Mouse (Mus musculus) lung, embryonic 15.5 days (tissue): ENCODE data around the gene Noa1. TPM values are rescaled to one million over a fixed set of nuclear protein-coding genes. Genes with fewer than 3 reads are reported as not detected.

Experiments
- ATAC-seq: fragments of 200-750 bp; cut with Nextera tagmentation; 2 replicates; pipeline ENCODE4 v1.8.0; 2017; ENCODE audit warnings: moderate number of reproducible peaks, borderline replicate concordance; ENCODE audit not compliant: low FRiP score, low TSS enrichment; ENCODE audit errors: extremely low read depth
- H3K27ac ChIP-seq: fragments of 300-500 bp; sonication (generic); 2 replicates; pipeline ENCODE4 v1.5.1; 2015; ENCODE audit warnings: moderate library complexity, mild to moderate bottlenecking, inconsistent platforms
- H3K27me3 ChIP-seq: fragments of 300-500 bp; sonication (generic); 2 replicates; pipeline ENCODE4 v1.6.1; 2015; ENCODE audit warnings: inconsistent platforms
- H3K36me3 ChIP-seq: fragments of 300-500 bp; sonication (generic); 2 replicates; pipeline ENCODE4 v1.6.1; 2015; ENCODE audit warnings: inconsistent platforms
- H3K4me1 ChIP-seq: fragments of 300-500 bp; sonication (generic); 2 replicates; pipeline ENCODE4 v1.6.1; 2015; ENCODE audit warnings: inconsistent platforms
- H3K4me2 ChIP-seq: fragments of 300-500 bp; sonication (generic); 2 replicates; pipeline ENCODE4 v1.6.1; 2015; ENCODE audit warnings: inconsistent platforms, mild to moderate bottlenecking, moderate library complexity
- H3K4me3 ChIP-seq: fragments of 300-500 bp; sonication (generic); 2 replicates; pipeline ENCODE4 v1.5.1; 2015; ENCODE audit warnings: mild to moderate bottlenecking, inconsistent platforms
- H3K9ac ChIP-seq: fragments of 300-500 bp; sonication (generic); 2 replicates; pipeline ENCODE4 v1.6.1; 2015; ENCODE audit warnings: inconsistent platforms
- H3K9me3 ChIP-seq: fragments of 300-500 bp; sonication (generic); 2 replicates; pipeline ENCODE4 v1.6.1; 2016; ENCODE audit warnings: inconsistent platforms
- WGBS: fragments of 180-500 bp; shearing (Covaris S2); methylation state at CpG from one replicate; pipeline ENCODE4 v1.1.7; 2015; 5-methylcytosine and 5-hydroxymethylcytosine counted together
- polyA plus RNA-seq: library from polyadenylated mRNA; unstranded; fragments of >200 nt; fragmentation: Nextera tagmentation; extraction: Ambion mirVana; gene quantifications from 2 replicates; pipeline ENCODE4 v1.2.1, GENCODE M21; 2015

The Noa1 gene
- 28.4 and 29.4 TPM in 2 replicates for polyA plus RNA-seq

DNA sequence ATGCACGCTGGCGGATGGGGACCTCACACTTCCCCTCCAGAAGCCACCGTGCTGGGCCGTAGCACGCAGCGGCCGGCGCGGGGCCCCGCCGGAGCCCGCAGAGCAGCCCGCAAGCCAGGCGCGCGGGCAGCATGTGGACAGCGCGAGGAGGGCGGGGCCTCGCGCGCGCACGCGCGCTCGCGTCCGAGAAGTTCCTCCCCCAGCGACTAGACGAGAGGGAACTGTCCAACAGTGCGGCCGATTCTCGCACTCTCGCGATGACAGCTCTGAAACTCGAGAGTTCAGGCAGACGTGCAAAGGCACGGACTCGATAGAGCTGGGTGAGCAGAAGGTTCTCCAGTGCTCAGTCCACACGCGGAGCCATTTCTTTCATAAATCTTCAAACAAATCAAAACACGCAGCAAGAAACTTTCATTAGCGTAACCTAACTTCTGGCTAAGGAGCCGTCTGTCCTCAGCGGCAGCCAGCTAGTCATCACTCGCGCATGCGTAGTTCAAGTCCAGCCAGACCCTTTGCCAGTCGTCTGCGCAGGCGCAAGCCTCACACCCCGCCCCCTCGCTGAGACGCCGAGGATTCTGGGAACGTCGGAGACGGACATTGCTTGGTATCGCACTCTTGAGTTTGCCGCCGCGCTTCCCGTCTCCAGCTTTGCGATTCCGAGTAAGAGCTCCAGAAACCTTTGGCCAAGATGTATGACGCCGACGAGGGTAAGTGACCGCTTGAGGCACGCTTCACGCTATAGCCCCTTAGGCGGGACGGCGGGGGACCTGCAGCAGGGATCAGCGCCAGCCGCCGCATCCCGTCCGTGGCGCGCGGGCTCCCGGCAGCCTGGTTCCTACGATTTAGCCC lies at the start of gene Noa1, which contains the start of gene Polr2b:
TSS of gene Noa1 (minus strand) at position 161 of the 849 bp plus-strand sequence.
TSS of gene Polr2b (plus strand) at position 224 of the 849 bp plus-strand sequence.
- Histone ChIP-seq H3K4me1 (peaks cover 26% of the 10 kb centered on the region), H3K4me3 (peak within 1 kb of the TSS; percentile 67), H3K9me3 (no peaks in the 10 kb centered on the region), H3K27ac (peak within 1 kb of the TSS; percentile 93), H3K4me2 (peak within 1 kb of the TSS; percentile 91), H3K36me3 (peaks cover 32% of the 10 kb centered on the region), H3K27me3 (no peaks in the 10 kb centered on the region), H3K9ac (peak within 1 kb of the TSS; percentile 73)
- WGBS: under 1% methylated on average over 84 of the region's 85 CpGs
- ATAC-seq: peak; percentile 94

DNA sequence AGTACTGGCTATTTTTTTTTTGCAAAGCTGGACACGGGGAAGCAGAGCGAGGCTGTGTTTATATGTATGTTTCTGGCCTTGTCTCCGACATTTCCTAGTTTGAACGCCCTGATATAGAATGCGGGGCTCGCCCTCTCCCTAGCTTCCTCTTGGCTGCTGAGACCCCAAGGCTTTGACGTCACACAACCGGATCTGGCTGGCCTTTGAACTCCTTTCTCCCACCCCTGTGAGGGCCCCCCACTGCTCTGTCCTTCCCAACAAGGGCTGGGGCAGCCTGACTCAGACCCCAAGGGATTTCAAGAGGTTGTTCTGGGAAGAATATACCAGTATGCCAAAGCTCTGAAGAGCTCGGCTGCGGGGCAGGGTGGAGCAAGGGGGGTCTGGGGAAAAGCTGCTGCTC lies 48.5 kb upstream of the Noa1 start:
- Histone ChIP-seq H3K27ac (peak overlapping the region; percentile 90), H3K27me3 (no peaks in the 10 kb centered on the region), H3K36me3 (no peaks in the 10 kb centered on the region), H3K9me3 (no peaks in the 10 kb centered on the region), H3K9ac (peak overlapping the region; percentile 33), H3K4me3 (peak overlapping the region; percentile 37), H3K4me2 (peak overlapping the region; percentile 60), H3K4me1 (peaks cover 35% of the 10 kb centered on the region)
- 0% methylated on average over 10 of the region's 10 CpGs for WGBS
- peak; percentile 72 for ATAC-seq

DNA sequence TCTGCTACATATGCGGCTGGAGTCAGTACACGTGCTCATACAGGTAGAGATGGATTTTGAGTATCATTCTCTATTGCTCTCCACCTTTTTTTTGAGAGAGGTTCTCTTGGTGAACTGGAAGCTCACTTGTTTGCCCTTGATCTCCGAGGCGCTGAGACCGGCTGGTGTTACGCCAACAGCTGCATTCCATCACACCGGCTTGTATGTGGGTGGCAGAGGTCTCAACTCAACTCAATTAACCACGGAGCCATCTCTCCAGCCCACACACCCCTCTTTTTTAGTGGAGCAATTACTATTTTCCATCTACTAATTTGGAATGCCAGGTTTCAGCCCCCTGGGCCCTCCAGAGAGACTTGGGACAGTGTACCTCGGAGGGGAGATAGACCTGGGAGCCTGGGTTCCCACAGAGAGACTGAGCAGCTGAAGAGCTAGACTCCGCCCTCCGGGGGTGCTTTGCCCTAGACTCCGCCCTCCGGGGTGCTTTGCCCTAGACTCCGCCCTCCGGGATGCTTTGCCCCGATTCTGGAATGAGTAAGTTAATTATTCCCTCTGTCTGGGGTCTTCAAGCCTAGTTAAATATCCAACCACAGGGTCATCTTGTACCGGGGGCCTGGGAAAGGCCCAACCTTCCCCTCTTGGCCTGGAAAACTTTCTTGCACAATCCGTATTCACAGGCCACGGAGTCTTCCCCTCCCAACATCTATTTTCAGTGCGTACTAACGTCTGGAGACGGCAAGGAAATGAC lies 47.7 kb upstream of the Noa1 start:
- Histone ChIP-seq H3K9me3 (no peaks in the 10 kb centered on the region), H3K27me3 (no peaks in the 10 kb centered on the region), H3K4me2 (peak overlapping the region; percentile 60), H3K4me1 (peaks cover 35% of the 10 kb centered on the region), H3K36me3 (no peaks in the 10 kb centered on the region), H3K9ac (peak overlapping the region; percentile 33; the same call in 1 of the 2 replicates), H3K4me3 (peak overlapping the region; percentile 37), H3K27ac (peak overlapping the region; percentile 90)
- ATAC-seq: peak; percentile 85
- WGBS: 13% methylated on average over 22 of the region's 22 CpGs

DNA sequence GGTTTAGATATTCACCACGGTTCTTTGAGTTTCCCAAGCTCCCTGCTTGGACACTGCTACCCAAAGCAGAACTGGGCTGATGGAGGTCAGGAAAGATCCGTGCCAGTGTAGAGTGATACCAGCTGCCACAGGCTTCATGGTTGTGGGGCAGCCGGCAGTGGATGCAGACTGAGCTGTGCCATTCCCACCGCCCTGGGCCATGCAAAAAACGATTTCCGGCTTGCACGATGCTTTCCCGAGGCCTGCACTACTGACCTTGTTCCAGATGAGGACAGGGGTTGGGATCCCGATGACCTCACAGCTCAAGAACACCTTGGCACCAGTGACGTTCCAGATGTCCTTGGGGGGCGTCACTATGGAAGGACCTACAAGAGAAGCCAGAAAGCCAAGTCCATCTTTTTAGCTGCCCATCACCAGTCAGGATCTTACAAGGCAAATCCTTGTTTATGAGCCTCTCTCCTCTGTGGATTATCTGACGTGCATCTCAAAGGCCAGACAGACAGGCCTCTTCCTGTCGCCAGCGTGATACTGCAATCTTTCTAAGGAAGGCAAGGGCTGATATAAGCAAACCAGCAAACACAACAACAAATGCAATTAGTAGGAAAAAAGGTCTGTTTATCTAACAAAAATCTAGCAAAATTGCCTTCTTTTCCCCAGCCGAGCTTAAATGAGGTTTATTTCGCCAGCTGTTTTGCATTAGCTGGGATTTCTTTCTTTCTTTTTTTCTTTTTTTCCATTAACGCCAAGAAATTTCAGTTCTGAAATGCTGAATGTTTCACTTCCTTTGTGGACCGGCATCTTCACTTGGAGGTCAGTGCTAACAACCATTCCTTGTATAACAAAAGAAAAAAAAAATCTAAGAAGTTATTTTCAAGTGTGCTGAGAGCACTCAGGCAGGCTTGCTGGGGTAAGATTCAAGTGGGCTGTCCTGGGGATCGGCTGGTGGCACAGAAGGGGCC lies 45.7 kb upstream of the Noa1 start:
- Histone ChIP-seq H3K9ac (no peak overlapping the region), H3K4me2 (no peak overlapping the region)
- 58% methylated on average over 19 of the region's 19 CpGs for WGBS

DNA sequence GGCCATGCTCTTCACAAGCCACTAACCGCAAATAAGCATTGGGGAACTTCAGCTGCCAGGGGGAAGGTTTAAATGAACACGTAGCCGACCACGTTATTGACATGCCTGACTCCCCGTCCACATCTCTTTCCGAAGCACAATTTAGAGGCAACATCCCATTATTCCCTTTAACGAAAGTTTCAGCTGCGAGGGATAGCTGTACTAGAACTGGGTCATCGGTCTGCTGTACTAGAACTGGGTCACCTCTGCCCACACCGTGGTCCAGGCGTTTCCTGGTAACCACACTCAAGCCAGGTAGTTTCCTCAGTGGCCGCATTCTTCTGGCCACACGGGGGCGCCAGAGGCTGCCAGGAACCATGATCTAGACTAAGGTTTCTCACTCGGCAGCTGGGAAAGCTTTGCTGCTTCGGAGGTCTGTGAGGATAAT lies 44.5 kb upstream of the Noa1 start:
- peaks cover 7% of the 10 kb centered on the region for H3K36me3 ChIP-seq
- H3K9me3 ChIP-seq: no peaks in the 10 kb centered on the region
- peak overlapping the region; percentile 34 for H3K4me2 ChIP-seq
- H3K4me3 ChIP-seq: no peak overlapping the region
- H3K4me1 ChIP-seq: peaks cover 35% of the 10 kb centered on the region
- no peak overlapping the region for H3K9ac ChIP-seq
- ATAC-seq: peak; percentile 21; the same call in 1 of the 2 replicates
- 7% methylated on average over 16 of the region's 16 CpGs for WGBS
- H3K27me3 ChIP-seq: no peaks in the 10 kb centered on the region
- no peak overlapping the region for H3K27ac ChIP-seq

More for the DNA sequence above, 45.7 kb upstream of the Noa1 start:
- Histone ChIP-seq H3K4me1 (peaks cover 35% of the 10 kb centered on the region), H3K4me3 (no peak overlapping the region), H3K36me3 (no peaks in the 10 kb centered on the region), H3K9me3 (no peaks in the 10 kb centered on the region), H3K27ac (peak overlapping the region; percentile 29), H3K27me3 (no peaks in the 10 kb centered on the region)
- ATAC-seq: no peak

DNA sequence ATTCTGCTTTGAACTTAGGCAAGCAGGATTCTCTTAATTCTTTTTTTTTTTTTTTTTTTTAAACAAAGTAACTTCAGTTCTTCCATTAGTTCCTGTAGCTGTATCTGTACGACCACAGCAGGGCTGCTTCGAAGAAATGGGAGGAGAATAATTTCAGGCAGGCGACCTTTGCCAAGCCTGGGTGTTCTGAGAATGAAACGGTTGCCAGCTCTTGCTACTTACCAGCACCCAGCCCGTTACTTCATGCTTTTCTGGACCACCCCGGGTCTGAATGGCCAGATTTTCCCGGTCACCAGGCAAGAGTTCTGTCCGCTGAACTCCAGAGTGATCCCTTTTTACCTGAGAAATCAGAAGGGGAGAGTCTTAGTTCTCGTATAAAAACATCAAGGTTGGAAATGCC lies 41.8 kb upstream of the Noa1 start:
- H3K36me3 ChIP-seq: peaks cover 28% of the 10 kb centered on the region
- H3K9me3 ChIP-seq: no peaks in the 10 kb centered on the region
- no peak overlapping the region for H3K9ac ChIP-seq
- H3K27me3 ChIP-seq: no peaks in the 10 kb centered on the region
- ATAC-seq: no peak
- H3K4me2 ChIP-seq: no peak overlapping the region
- H3K27ac ChIP-seq: no peak overlapping the region
- no peak overlapping the region for H3K4me3 ChIP-seq
- WGBS: 67% methylated on average over 9 of the region's 9 CpGs
- peaks cover 18% of the 10 kb centered on the region for H3K4me1 ChIP-seq

DNA sequence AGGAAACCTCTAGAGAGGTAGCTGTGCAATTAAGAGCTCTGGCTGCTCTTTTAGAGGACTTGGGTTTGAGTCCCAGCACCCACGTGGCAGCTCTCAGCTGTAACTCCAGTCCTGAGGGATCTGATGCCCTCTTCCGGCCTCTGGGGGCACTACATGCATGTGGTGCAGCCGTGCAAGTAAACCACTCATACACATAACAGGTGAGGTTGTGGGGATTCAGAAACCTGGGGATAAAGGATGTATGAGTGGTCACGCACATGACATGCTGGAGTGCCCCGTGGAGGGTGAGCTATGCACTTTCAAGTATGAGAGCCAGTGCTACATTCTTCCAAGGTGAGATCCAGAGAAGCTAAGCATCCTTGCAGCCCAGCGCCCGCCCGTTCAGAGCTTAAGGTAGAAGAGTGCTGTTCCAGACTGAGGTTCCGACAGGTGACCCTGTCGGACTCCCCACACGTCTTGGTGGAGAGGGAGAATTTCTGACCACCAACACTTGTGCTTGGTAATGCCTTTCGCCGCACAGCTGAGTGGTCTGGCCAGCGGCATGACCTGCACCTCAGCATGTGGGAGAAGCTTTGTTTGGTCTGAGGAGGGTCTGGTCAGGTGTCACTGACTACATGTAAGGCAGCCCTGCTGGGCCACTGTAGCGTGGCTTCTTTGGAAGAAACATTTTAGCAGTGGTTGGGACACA lies 40.2 kb upstream of the Noa1 start:
- ATAC-seq: no peak
- 91% methylated on average over 15 of the region's 15 CpGs for WGBS
- Histone ChIP-seq H3K36me3 (peaks cover 42% of the 10 kb centered on the region), H3K4me1 (peaks cover 5% of the 10 kb centered on the region), H3K4me3 (no peak overlapping the region), H3K9me3 (no peaks in the 10 kb centered on the region), H3K27ac (no peak overlapping the region), H3K27me3 (no peaks in the 10 kb centered on the region), H3K4me2 (no peak overlapping the region), H3K9ac (no peak overlapping the region)

DNA sequence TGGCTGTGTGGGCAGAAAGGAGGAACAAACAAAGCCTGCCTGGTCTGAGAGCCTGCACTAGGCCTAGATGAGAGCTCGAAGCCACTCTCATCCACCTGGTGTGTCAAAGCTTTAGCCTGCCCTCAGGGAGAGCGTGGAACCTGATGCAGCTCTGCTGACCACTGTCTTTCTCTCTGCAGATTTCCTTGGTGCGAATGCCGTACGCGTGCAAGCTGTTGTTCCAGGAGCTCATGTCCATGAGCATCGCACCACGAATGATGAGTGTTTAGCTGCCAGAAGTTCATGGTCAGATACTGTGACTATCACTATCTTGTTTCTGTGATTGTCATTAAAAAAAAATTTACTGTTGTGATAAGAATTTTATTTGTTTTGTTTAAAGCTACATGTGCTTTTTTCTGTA lies 39.0 kb upstream of the Noa1 start:
- no peaks in the 10 kb centered on the region for H3K27me3 ChIP-seq
- no peaks in the 10 kb centered on the region for H3K9me3 ChIP-seq
- H3K4me3 ChIP-seq: no peak overlapping the region
- ATAC-seq: no peak
- H3K27ac ChIP-seq: no peak overlapping the region
- H3K4me2 ChIP-seq: no peak overlapping the region
- 92% methylated on average over 8 of the region's 8 CpGs for WGBS
- H3K4me1 ChIP-seq: no peaks in the 10 kb centered on the region
- peaks cover 50% of the 10 kb centered on the region for H3K36me3 ChIP-seq
- H3K9ac ChIP-seq: no peak overlapping the region

DNA sequence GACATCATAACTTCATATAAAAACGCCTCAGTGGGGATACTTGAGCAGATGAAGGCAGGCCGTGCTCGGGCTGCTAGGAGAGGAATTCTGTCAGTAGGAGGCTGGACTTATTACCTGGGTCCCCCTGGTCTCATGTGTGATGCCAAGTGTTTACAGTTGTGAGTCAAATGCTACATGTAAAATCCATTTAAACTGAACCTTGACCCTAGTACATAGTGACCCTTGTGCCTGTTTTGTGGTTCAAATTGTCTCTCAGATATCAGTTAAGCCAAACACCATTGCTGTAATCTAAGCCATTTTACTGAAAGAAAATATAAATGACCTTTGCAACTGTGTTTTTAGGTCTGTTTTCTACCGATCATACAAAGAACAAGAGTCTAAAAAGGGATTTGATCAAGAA lies 30.1 kb upstream of the Noa1 start:
- Histone ChIP-seq H3K9ac (no peak overlapping the region), H3K27ac (no peak overlapping the region), H3K4me3 (no peak overlapping the region), H3K4me2 (no peak overlapping the region), H3K9me3 (no peaks in the 10 kb centered on the region), H3K4me1 (no peaks in the 10 kb centered on the region), H3K27me3 (no peaks in the 10 kb centered on the region), H3K36me3 (peaks cover 80% of the 10 kb centered on the region)
- ATAC-seq: no peak
- WGBS: 84% methylated on average over 4 of the region's 4 CpGs

DNA sequence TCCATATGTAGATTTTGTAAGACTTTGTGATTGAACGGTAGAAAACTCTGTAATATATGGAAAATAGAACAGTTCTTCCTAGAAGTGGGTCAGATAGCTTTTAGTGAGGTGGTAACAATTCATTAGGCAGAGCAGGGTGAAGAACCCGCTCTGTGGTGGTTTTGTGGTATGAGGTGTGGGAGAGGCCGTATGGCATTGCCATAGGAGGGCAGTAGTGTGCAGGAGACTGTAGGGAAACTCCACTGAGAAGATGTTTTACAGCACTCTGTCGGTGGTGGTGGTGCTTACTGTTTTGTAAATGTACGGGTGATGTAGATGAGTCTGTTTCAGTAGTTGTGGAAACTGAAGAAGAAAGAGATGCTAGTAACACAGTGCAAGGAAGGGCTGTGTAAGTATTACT lies 20.3 kb upstream of the Noa1 start:
- Histone ChIP-seq H3K27ac (no peak overlapping the region), H3K27me3 (no peaks in the 10 kb centered on the region), H3K36me3 (peaks cover 82% of the 10 kb centered on the region), H3K9ac (no peak overlapping the region), H3K4me1 (no peaks in the 10 kb centered on the region), H3K9me3 (no peaks in the 10 kb centered on the region), H3K4me2 (no peak overlapping the region), H3K4me3 (no peak overlapping the region)
- WGBS: 80% methylated on average over 5 of the region's 5 CpGs
- ATAC-seq: no peak

DNA sequence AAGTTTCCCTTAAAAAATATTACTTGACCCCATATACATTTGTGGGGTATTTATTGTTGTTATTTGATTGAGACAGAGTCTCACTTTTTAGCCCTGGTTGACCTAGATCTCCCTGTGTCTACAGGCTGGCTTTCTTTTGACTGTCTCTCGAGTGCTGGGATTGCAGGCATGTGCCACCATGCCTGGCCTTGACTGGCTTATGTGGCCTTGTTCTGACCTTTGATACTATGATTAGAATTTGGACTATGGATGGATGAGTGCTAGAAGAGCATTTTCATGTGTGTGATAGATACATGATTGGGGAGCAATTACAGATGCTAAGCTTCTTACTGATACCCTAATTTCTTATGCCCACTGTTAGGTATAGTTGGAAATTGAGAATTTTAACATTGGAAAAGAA lies 15.1 kb upstream of the Noa1 start:
- Histone ChIP-seq H3K9ac (no peak overlapping the region), H3K4me1 (no peaks in the 10 kb centered on the region), H3K27ac (no peak overlapping the region), H3K36me3 (peaks cover 89% of the 10 kb centered on the region), H3K9me3 (no peaks in the 10 kb centered on the region), H3K4me3 (no peak overlapping the region), H3K27me3 (no peaks in the 10 kb centered on the region), H3K4me2 (no peak overlapping the region)
- no peak for ATAC-seq
- WGBS: 75% methylated on average over 1 of the region's 1 CpGs
